ENCODE assay signal across 9 mouse cellular contexts in genomic region chr1:191153052-191153451, GRCm38 (mm10). TPM values are rescaled to one million over a fixed set of nuclear protein-coding genes. Genes with fewer than 3 reads are reported as not detected.
DNase-seq lines count a peak whose midpoint lies in the region; ATAC-seq lines count a peak whose summit lies in the region.
"Had no signal": no experiment of that assay in that cellular context is flagged by ENCODE, and none has a peak within 500 bp of the region (broad histone marks: within the 10 kb centered on the region; RNA-seq: fewer than 3 reads in every experiment).

No protein-coding gene starts in this region.

- 0 out of 2 replicates have a peak, but pooled peaks cover 4% of the 10 kb centered on the region for H3K27me3 ChIP-seq in liver, embryonic 12.5 days (replicated peaks)
- no peaks in the 10 kb centered on the region for H3K27me3 ChIP-seq in heart, embryonic 11.5 days (ENCODE audit: control insufficient read depth, insufficient read depth, low read length)

- no peak overlapping the region for H3K4me2 ChIP-seq in liver, embryonic 12.5 days
- no peak overlapping the region for H3K4me2 ChIP-seq in heart, embryonic 11.5 days

- 16% methylated on average over 4 of the region's 4 CpGs for WGBS in liver, embryonic 12.5 days (ENCODE audit: insufficient replicate concordance)
- 22% methylated on average over 4 of the region's 4 CpGs for WGBS in heart, embryonic 11.5 days (ENCODE audit: insufficient replicate concordance)

- DNase-seq in liver, result peak; percentile 43
- DNase-seq in NIH3T3 (ENCODE audit: low read depth), result peak; percentile 67
- peak; percentile 58 to 59 for DNase-seq in cerebellum, postnatal 10 days
- DNase-seq in layer of hippocampus, postnatal 10 days (ENCODE audit: low spot score in 2 of 2), result peak; percentile 44 to 55
- peak; percentile 16 for DNase-seq in testis, postnatal 14 days (ENCODE audit: low spot score)

- no peak overlapping the region for H3K4me3 ChIP-seq in liver, embryonic 12.5 days
- no peak overlapping the region for H3K4me3 ChIP-seq in heart, embryonic 11.5 days (ENCODE audit: low read depth, low read length)
- H3K4me3 ChIP-seq: erythroblast, embryonic 14.5 days had no signal

- no peak for ATAC-seq in liver, embryonic 12.5 days
- ATAC-seq in heart, embryonic 11.5 days (replicated peaks; ENCODE audit: insufficient number of reproducible peaks, low FRiP score, low TSS enrichment), result no peak
- ATAC-seq in megakaryocyte progenitor cell, adult 5-6 weeks (replicated peaks; ENCODE audit: poor library complexity), result peak; percentile 99

- H3K4me1 ChIP-seq in liver, embryonic 12.5 days, result no peaks in the 10 kb centered on the region
- peaks cover 3% of the 10 kb centered on the region; the same call in 1 of the 2 replicates for H3K4me1 ChIP-seq in heart, embryonic 11.5 days (ENCODE audit: control insufficient read depth, insufficient read depth, low read length)

- H3K36me3 ChIP-seq in liver, embryonic 12.5 days, result no peaks in the 10 kb centered on the region
- H3K36me3 ChIP-seq in heart, embryonic 11.5 days (ENCODE audit: control insufficient read depth, insufficient read depth, low read length), result no peaks in the 10 kb centered on the region

- no peak overlapping the region for H3K27ac ChIP-seq in liver, embryonic 12.5 days
- H3K27ac ChIP-seq in heart, embryonic 11.5 days (ENCODE audit: low read depth, low read length), result peak overlapping the region; percentile 93; the same call in 1 of the 2 replicates

- H3K9ac ChIP-seq in liver, embryonic 12.5 days, result no peak overlapping the region
- no peak overlapping the region for H3K9ac ChIP-seq in heart, embryonic 11.5 days (ENCODE audit: low read depth, low read length)

- peaks cover 12% of the 10 kb centered on the region; the same call in 1 of the 2 replicates for H3K9me3 ChIP-seq in liver, embryonic 12.5 days (replicated peaks)
- peaks cover 3% of the 10 kb centered on the region; the same call in 1 of the 2 replicates for H3K9me3 ChIP-seq in heart, embryonic 11.5 days (replicated peaks; ENCODE audit: control insufficient read depth, low read length)

RNA-seq across cellular contexts. Expression of gene Fam71a, which starts 11.6 kb away (rescaled TPM):
- polyA plus RNA-seq in liver, embryonic 12.5 days (2016; fragmentation: Nextera tagmentation; extraction: Ambion mirVana), result not detected in 2 replicates
- not detected in 2 replicates for polyA plus RNA-seq in heart, embryonic 11.5 days (2014; fragmentation: Nextera tagmentation; extraction: Ambion mirVana)
- total RNA-seq in layer of hippocampus, postnatal 10 days (2021), result not detected
- total RNA-seq in megakaryocyte progenitor cell, adult 5-6 weeks (2015), result 0.12 TPM in 1 of 2 replicates, not detected in the other
- total RNA-seq in megakaryocyte progenitor cell, adult 5-6 weeks (2017), result not detected in 2 replicates
- polyA plus RNA-seq: erythroblast, embryonic 14.5 days had no signal

RNA-seq across cellular contexts. Expression of gene Batf3, which starts 55.4 kb away (rescaled TPM):
- 2.6 and 3.7 TPM in 2 replicates for polyA plus RNA-seq in liver, embryonic 12.5 days (2016; fragmentation: Nextera tagmentation; extraction: Ambion mirVana)
- 3.9 and 5.1 TPM in 2 replicates for polyA plus RNA-seq in heart, embryonic 11.5 days (2014; fragmentation: Nextera tagmentation; extraction: Ambion mirVana)
- total RNA-seq in layer of hippocampus, postnatal 10 days (2021), result 1 to 10 TPM in 1 of 2 experiments, under 1 TPM in 1; 0.74 to 1.4 TPM
- total RNA-seq in megakaryocyte progenitor cell, adult 5-6 weeks (2015), result 1.0 and 1.9 TPM in 2 replicates
- 1.3 TPM in 1 of 2 replicates, not detected in the other for total RNA-seq in megakaryocyte progenitor cell, adult 5-6 weeks (2017)

Comparison
In these comparisons a context has a peak if more than half of its experiments do, and no peak if none do; other contexts are left out.
1. DNase-seq: peak in every context shown above with its lines; median percentile 67 in NIH3T3; 58 in cerebellum, postnatal 10 days; 50 in layer of hippocampus, postnatal 10 days; 43 in liver; 16 in testis, postnatal 14 days.